8 mouse cellular contexts compared by ENCODE assay signal in the genomic region with DNA sequence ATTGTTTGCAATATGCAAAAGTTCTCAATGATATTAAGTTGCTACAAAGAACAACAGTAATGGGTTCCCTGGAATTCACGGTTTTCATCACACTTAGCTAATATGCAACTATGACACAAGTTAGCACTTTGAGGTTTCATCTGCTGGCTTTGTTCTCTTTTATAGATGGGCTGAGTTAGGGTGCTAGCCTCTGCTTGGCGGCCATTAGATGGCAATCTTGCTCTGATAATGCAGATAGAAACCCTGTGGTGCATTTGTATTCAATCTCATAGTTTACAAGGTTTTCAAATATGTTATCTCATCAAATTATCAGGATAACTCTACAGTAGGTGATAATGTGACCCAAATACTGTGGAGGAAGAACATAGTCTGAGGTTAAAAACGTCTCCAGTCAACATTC.
DNase-seq lines count a peak whose midpoint lies in the region; ATAC-seq and TF ChIP-seq lines count a peak whose summit lies in the region.

No protein-coding gene starts in this region.

- H3K4me2 ChIP-seq in forebrain, embryonic 14.5 days (ENCODE audit: low read length): no peak overlapping the region
- H3K4me2 ChIP-seq in liver, embryonic 11.5 days: no peak overlapping the region

- no peak for TF ChIP-seq POLR2A in lung, adult 2 months (IDR thresholded peaks at IDR 0.05; ENCODE audit: borderline replicate concordance, extremely low read depth, low read depth, low read length)

- no peaks in the 10 kb centered on the region for H3K36me3 ChIP-seq in forebrain, embryonic 14.5 days (ENCODE audit: control insufficient read depth, insufficient read depth, low read length)
- no peaks in the 10 kb centered on the region for H3K36me3 ChIP-seq in liver, embryonic 11.5 days (ENCODE audit: control insufficient read depth, insufficient read depth, low read length)

- ATAC-seq in forebrain, embryonic 14.5 days: peak; percentile 70
- no peak for ATAC-seq in liver, embryonic 11.5 days (replicated peaks; ENCODE audit: low FRiP score)

- H3K27ac ChIP-seq in forebrain, embryonic 14.5 days (ENCODE audit: low read depth, low read length): no peak overlapping the region
- H3K27ac ChIP-seq in liver, embryonic 11.5 days (ENCODE audit: low read depth, low read length): no peak overlapping the region

- H3K27me3 ChIP-seq in forebrain, embryonic 14.5 days (replicated peaks; ENCODE audit: control insufficient read depth, insufficient read depth, low read length): no peaks in the 10 kb centered on the region
- H3K27me3 ChIP-seq in liver, embryonic 11.5 days (replicated peaks; ENCODE audit: control insufficient read depth, insufficient read depth, low read length): no peaks in the 10 kb centered on the region

- 17% methylated on average over 3 of the region's 3 CpGs for WGBS in lung, adult 2 months
- 31% methylated on average over 3 of the region's 3 CpGs for WGBS in forebrain, embryonic 14.5 days
- WGBS in liver, embryonic 11.5 days: 22% methylated on average over 3 of the region's 3 CpGs

- no peaks in the 10 kb centered on the region for H3K9me3 ChIP-seq in forebrain, embryonic 14.5 days (replicated peaks; ENCODE audit: control insufficient read depth, low read length)
- no peaks in the 10 kb centered on the region for H3K9me3 ChIP-seq in liver, embryonic 11.5 days (ENCODE audit: control insufficient read depth, low read length)

- H3K4me1 ChIP-seq in lung, adult 2 months (ENCODE audit: control insufficient read depth, insufficient read depth, low read length): no peaks in the 10 kb centered on the region
- H3K4me1 ChIP-seq in forebrain, embryonic 14.5 days (ENCODE audit: control insufficient read depth, insufficient read depth, low read length): no peaks in the 10 kb centered on the region
- H3K4me1 ChIP-seq in liver, embryonic 11.5 days (replicated peaks; ENCODE audit: control insufficient read depth, insufficient read depth, low read length): no peaks in the 10 kb centered on the region

- H3K4me3 ChIP-seq in lung, adult 2 months (replicated peaks; ENCODE audit: extremely low read depth, low read depth, low read length): no peak overlapping the region
- no peak overlapping the region for H3K4me3 ChIP-seq in forebrain, embryonic 14.5 days (ENCODE audit: low read depth, low read length)
- no peak overlapping the region for H3K4me3 ChIP-seq in liver, embryonic 11.5 days (ENCODE audit: low read depth, low read length)

- TF ChIP-seq CTCF in lung, adult 2 months (IDR thresholded peaks at IDR 0.05; ENCODE audit: insufficient read depth, low read length): peak; percentile 12; the same call in 1 of the 2 replicates

- DNase-seq in frontal cortex, adult 2 months (ENCODE audit: extremely low spot score in 1 of 2, low spot score in 1 of 2): peak; percentile 5 to 40
- no peak for DNase-seq in frontal cortex, postnatal 10 days (ENCODE audit: low spot score in 2 of 2)
- no peak for DNase-seq in lung, adult 2 months
- DNase-seq in lung, postnatal 10 days: no peak
- peak; percentile 72 for DNase-seq in forebrain, embryonic 14.5 days (ENCODE audit: low spot score)
- peak; percentile 32 for DNase-seq in retina, adult 2 months (ENCODE audit: low read depth, low spot score)
- no peak for DNase-seq in c-Kit-positive CD71-positive TER-119-positive erythroid progenitor cells, embryonic 14.5 days (ENCODE audit: low spot score)
- no peak for DNase-seq in liver, embryonic 11.5 days (ENCODE audit: low spot score)

- H3K9ac ChIP-seq in forebrain, embryonic 14.5 days (ENCODE audit: low read length): no peak overlapping the region
- H3K9ac ChIP-seq in liver, embryonic 11.5 days (ENCODE audit: low read depth, low read length): no peak overlapping the region

Comparison
In these comparisons a context has a peak if more than half of its experiments do, and no peak if none do; other contexts are left out.
1. DNase-seq: peak in frontal cortex, adult 2 months (2 of 2), forebrain, embryonic 14.5 days (single experiment) and retina, adult 2 months (single experiment); none in frontal cortex, postnatal 10 days (0 of 2), lung, adult 2 months (single experiment), lung, postnatal 10 days (single experiment), c-Kit-positive CD71-positive TER-119-positive erythroid progenitor cells, embryonic 14.5 days (single experiment) and liver, embryonic 11.5 days (single experiment).